Mouse (Mus musculus) stomach, postnatal 0 days (tissue): ENCODE measurements around the gene Fcnb. TPM values are rescaled to one million over a fixed set of nuclear protein-coding genes. Genes with fewer than 3 reads are reported as not detected.
A peak's percentile ranks its signal among the peaks of the same experiment; 100 is the strongest.

ENCODE experiments used
- ATAC-seq: fragments of 200-750 bp; cut with Nextera tagmentation; 2 replicates; pipeline ENCODE4 v1.8.0; 2017; ENCODE audit not compliant: low FRiP score, low TSS enrichment
- DNase-seq: peaks from one replicate; pipeline ENCODE4 v3.0.0-alpha.2; 2016; ENCODE audit warnings: low spot score
- H3K27ac ChIP-seq: fragments of 300-500 bp; sonication (generic); replicated peaks from 2 replicates; pipeline ENCODE4 v1.5.1; 2014; ENCODE audit warnings: mild to moderate bottlenecking, control low read depth
- H3K27me3 ChIP-seq: fragments of 300-500 bp; sonication (generic); 2 replicates; pipeline ENCODE4 v1.6.1; 2014; ENCODE audit warnings: low read length; ENCODE audit not compliant: control insufficient read depth, insufficient read depth
- H3K36me3 ChIP-seq: fragments of 300-500 bp; sonication (generic); 2 replicates; pipeline ENCODE4 v1.6.1; 2014; ENCODE audit warnings: low read length, mixed read lengths; ENCODE audit not compliant: control insufficient read depth, insufficient read depth
- H3K4me1 ChIP-seq: fragments of 300-500 bp; sonication (generic); replicated peaks from 2 replicates; pipeline ENCODE4 v1.6.1; 2014; ENCODE audit warnings: antibody characterized with exemption; ENCODE audit not compliant: control insufficient read depth, insufficient read depth
- H3K4me2 ChIP-seq: fragments of 300-500 bp; sonication (generic); replicated peaks from 2 replicates; pipeline ENCODE4 v1.6.1; 2014; ENCODE audit warnings: low read depth, mild to moderate bottlenecking, control low read depth, moderate library complexity
- H3K4me3 ChIP-seq: fragments of 300-500 bp; sonication (generic); 2 replicates; pipeline ENCODE4 v1.5.1; 2014; ENCODE audit warnings: low read depth, low read length, control low read depth
- H3K9ac ChIP-seq: fragments of 300-500 bp; sonication (generic); 2 replicates; pipeline ENCODE4 v1.6.1; 2014; ENCODE audit warnings: mild to moderate bottlenecking, low read length, control low read depth, mixed read lengths
- H3K9me3 ChIP-seq: fragments of 300-500 bp; sonication (generic); 2 replicates; pipeline ENCODE4 v1.6.1; 2016; ENCODE audit warnings: low read length; ENCODE audit not compliant: control insufficient read depth
- CTCF ChIP-seq: IDR thresholded peaks from 2 replicates; pipeline ENCODE4 v1.5.1; 2016; ENCODE audit warnings: antibody characterized with exemption, low read depth, mild to moderate bottlenecking, moderate library complexity
- EP300 ChIP-seq: optimal IDR thresholded peaks from 2 replicates; pipeline ENCODE3; 2016; ENCODE audit warnings: antibody characterized with exemption
- WGBS: fragments of 180-500 bp; shearing (Covaris S2); extraction: QIAGEN DNeasy Blood & Tissue Kit; methylation state at CpG from one replicate; pipeline ENCODE4 v1.1.7; 2014; 5-methylcytosine and 5-hydroxymethylcytosine counted together
- polyA plus RNA-seq: library from polyadenylated mRNA; unstranded; fragments of >200 nt; fragmentation: Nextera tagmentation; extraction: Ambion mirVana; gene quantifications from 2 replicates; pipeline ENCODE4 v1.2.1, GENCODE M21; 2015

Gene Fcnb
- polyA plus RNA-seq, 1 experiment from 2014 or later: 0.13 TPM

- H3K4me3 ChIP-seq: no peak overlapping the region
- no peak overlapping the region for H3K27ac ChIP-seq
- H3K4me2 ChIP-seq: no peak overlapping the region
- WGBS: 84% methylated on average over 2 of the region's 2 CpGs
- no peaks in the 10 kb centered on the region for H3K36me3 ChIP-seq
- ATAC-seq (no peak), DNase-seq (no peak)
- H3K9me3 ChIP-seq: no peaks in the 10 kb centered on the region
- no peak overlapping the region for H3K9ac ChIP-seq
- H3K27me3 ChIP-seq: no peaks in the 10 kb centered on the region
- TF ChIP-seq CTCF (no peak), EP300 (no peak)
- H3K4me1 ChIP-seq: no peaks in the 10 kb centered on the region
These were observed 17.2 kb upstream of the Fcnb start for GRCm38 (mm10) chr2:28101892-28102291.

GRCm38 (mm10) chr2:28100796-28101483 is 16.3 kb upstream of the Fcnb start:
- TF ChIP-seq CTCF (no peak), EP300 (no peak)
- no peaks in the 10 kb centered on the region for H3K4me1 ChIP-seq
- H3K9me3 ChIP-seq: no peaks in the 10 kb centered on the region
- 55% methylated on average over 9 of the region's 9 CpGs for WGBS
- DNase-seq (no peak), ATAC-seq (no peak)
- H3K4me2 ChIP-seq: no peak overlapping the region
- H3K9ac ChIP-seq: no peak overlapping the region
- no peaks in the 10 kb centered on the region for H3K36me3 ChIP-seq
- H3K27ac ChIP-seq: no peak overlapping the region
- no peak overlapping the region for H3K4me3 ChIP-seq
- no peaks in the 10 kb centered on the region for H3K27me3 ChIP-seq

GRCm38 (mm10) chr2:28098547-28099505 is 14.1 kb upstream of the Fcnb start:
- Histone ChIP-seq H3K27ac (no peak overlapping the region), H3K27me3 (no peaks in the 10 kb centered on the region), H3K36me3 (no peaks in the 10 kb centered on the region), H3K9me3 (no peaks in the 10 kb centered on the region), H3K4me3 (no peak overlapping the region), H3K4me1 (no peaks in the 10 kb centered on the region), H3K9ac (no peak overlapping the region), H3K4me2 (peak overlapping the region; percentile 29)
- DNase-seq (no peak), ATAC-seq (no peak)
- no peak for TF ChIP-seq CTCF
- no peak for TF ChIP-seq EP300
- 7% methylated on average over 24 of the region's 24 CpGs for WGBS

GRCm38 (mm10) chr2:28096751-28097309 is 12.1 kb upstream of the Fcnb start:
- TF ChIP-seq CTCF: no peak
- TF ChIP-seq EP300: no peak
- Histone ChIP-seq H3K27me3 (no peaks in the 10 kb centered on the region), H3K4me1 (no peaks in the 10 kb centered on the region), H3K4me2 (no peak overlapping the region), H3K27ac (no peak overlapping the region), H3K9me3 (no peaks in the 10 kb centered on the region), H3K36me3 (no peaks in the 10 kb centered on the region), H3K4me3 (no peak overlapping the region), H3K9ac (no peak overlapping the region)
- ATAC-seq (no peak), DNase-seq (no peak)
- 70% methylated on average over 6 of the region's 6 CpGs for WGBS

GRCm38 (mm10) chr2:28092099-28092498 is 7.4 kb upstream of the Fcnb start:
- ATAC-seq (no peak), DNase-seq (no peak)
- Histone ChIP-seq H3K4me1 (no peaks in the 10 kb centered on the region), H3K27me3 (no peaks in the 10 kb centered on the region), H3K9me3 (no peaks in the 10 kb centered on the region), H3K9ac (no peak overlapping the region), H3K36me3 (no peaks in the 10 kb centered on the region), H3K27ac (no peak overlapping the region), H3K4me2 (no peak overlapping the region), H3K4me3 (no peak overlapping the region)
- WGBS: 79% methylated on average over 8 of the region's 8 CpGs
- no peak for TF ChIP-seq CTCF
